Mouse (Mus musculus) embryonic facial prominence, embryonic 15.5 days (tissue): Measurements from ENCODE around the gene Scarb1. TPM values are rescaled to one million over a fixed set of nuclear protein-coding genes. Genes with fewer than 3 reads are reported as not detected.

ENCODE experiments used
- ATAC-seq: fragments of 200-750 bp; cut with Nextera tagmentation; 2 replicates; pipeline ENCODE4 v1.8.0; 2017; ENCODE audit warnings: low read depth, moderate TSS enrichment; ENCODE audit not compliant: insufficient number of reproducible peaks, low FRiP score, low TSS enrichment
- H3K27ac ChIP-seq: fragments of 300-500 bp; sonication (generic); replicated peaks from 2 replicates; pipeline ENCODE4 v1.5.1; 2015; ENCODE audit warnings: mild to moderate bottlenecking, inconsistent platforms
- H3K27me3 ChIP-seq: fragments of 300-500 bp; sonication (generic); 2 replicates; pipeline ENCODE4 v1.6.1; 2015; ENCODE audit warnings: inconsistent platforms
- H3K36me3 ChIP-seq: fragments of 300-500 bp; sonication (generic); 2 replicates; pipeline ENCODE4 v1.6.1; 2015; ENCODE audit warnings: mild to moderate bottlenecking, inconsistent platforms
- H3K4me1 ChIP-seq: fragments of 300-500 bp; sonication (generic); 2 replicates; pipeline ENCODE4 v1.6.1; 2015; ENCODE audit warnings: inconsistent platforms
- H3K4me2 ChIP-seq: fragments of 300-500 bp; sonication (generic); replicated peaks from 2 replicates; pipeline ENCODE4 v1.6.1; 2015; ENCODE audit warnings: mild to moderate bottlenecking, inconsistent platforms
- H3K4me3 ChIP-seq: fragments of 300-500 bp; sonication (generic); replicated peaks from 2 replicates; pipeline ENCODE4 v1.5.1; 2015; ENCODE audit warnings: mild to moderate bottlenecking, inconsistent platforms
- H3K9ac ChIP-seq: fragments of 300-500 bp; sonication (generic); 2 replicates; pipeline ENCODE4 v1.6.1; 2015; ENCODE audit warnings: inconsistent platforms
- H3K9me3 ChIP-seq: fragments of 300-500 bp; sonication (generic); replicated peaks from 2 replicates; pipeline ENCODE4 v1.6.1; 2016; ENCODE audit warnings: inconsistent platforms
- WGBS: fragments of 180-500 bp; shearing (Covaris S2); methylation state at CpG from one replicate; pipeline ENCODE4 v1.1.7; 2015; 5-methylcytosine and 5-hydroxymethylcytosine counted together
- polyA plus RNA-seq: library from polyadenylated mRNA; unstranded; fragments of >200 nt; fragmentation: Nextera tagmentation; extraction: Ambion mirVana; gene quantifications from 2 replicates; pipeline ENCODE4 v1.2.1, GENCODE M21; 2015

The Scarb1 gene
- polyA plus RNA-seq, 1 experiment from 2014 or later = 64.7 TPM

GRCm38 (mm10) chr5:125268033-125268765 lies 72.7 kb downstream of the Scarb1 start:
- no peaks in the 10 kb centered on the region for H3K27me3 ChIP-seq
- H3K36me3 ChIP-seq = no peaks in the 10 kb centered on the region
- 13% methylated on average over 10 of the region's 10 CpGs for WGBS
- H3K27ac ChIP-seq = peak overlapping the region; percentile 44
- H3K4me2 ChIP-seq = peak overlapping the region; percentile 34; the same call in 1 of the 2 replicates
- H3K4me3 ChIP-seq = 0 out of 2 replicates have a peak overlapping the region, but pooled peaks have one; percentile 2
- no peaks in the 10 kb centered on the region for H3K9me3 ChIP-seq
- ATAC-seq = peak; percentile 83
- H3K9ac ChIP-seq = no peak overlapping the region
- H3K4me1 ChIP-seq = peaks cover 57% of the 10 kb centered on the region

DNA sequence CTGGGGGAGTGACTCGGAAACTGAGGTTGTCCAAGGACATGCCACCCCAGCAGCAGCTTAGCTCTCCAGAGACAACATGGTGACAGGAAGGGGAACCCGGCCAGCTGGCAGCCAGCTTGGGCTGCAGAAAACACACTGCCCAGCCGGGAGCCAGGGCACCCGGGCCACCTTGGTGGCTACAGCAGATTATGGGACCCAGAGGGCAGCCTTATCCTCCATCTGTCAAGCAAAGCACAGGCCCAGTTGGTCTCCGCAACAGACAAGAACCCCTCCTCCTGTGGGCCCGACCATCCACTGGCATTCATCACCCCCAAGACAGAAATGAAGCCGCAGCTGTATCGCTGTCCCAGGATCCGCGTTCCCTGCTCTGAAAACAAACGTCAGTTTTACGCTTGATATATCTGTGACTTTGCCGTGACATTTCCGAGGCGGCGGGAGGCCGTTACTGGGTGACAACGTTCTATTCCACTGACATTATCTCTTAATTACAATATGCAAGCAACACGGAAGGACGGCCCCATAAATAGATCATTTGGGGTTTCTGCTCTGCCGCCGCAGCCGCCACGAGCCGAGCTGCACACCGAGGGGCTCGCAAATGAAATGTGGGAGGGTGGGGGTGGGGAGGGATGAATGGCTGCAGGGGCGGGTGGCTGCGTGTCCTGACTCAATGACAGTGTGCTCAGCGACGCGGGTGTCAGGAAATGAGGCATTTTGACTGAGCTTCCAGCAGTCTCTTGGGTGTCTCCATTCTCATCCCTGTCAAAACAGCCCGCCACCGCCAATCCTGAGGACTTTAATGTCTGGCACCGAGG lies 73.5 kb downstream of the Scarb1 start:
- no peak overlapping the region for H3K9ac ChIP-seq
- H3K27ac ChIP-seq = peak overlapping the region; percentile 44
- 47% methylated on average over 35 of the region's 35 CpGs for WGBS
- no peaks in the 10 kb centered on the region for H3K36me3 ChIP-seq
- no peaks in the 10 kb centered on the region for H3K9me3 ChIP-seq
- no peaks in the 10 kb centered on the region for H3K27me3 ChIP-seq
- ATAC-seq = no peak
- H3K4me3 ChIP-seq = peak overlapping the region; percentile 2; the same call in 1 of the 2 replicates
- peak overlapping the region; percentile 34 for H3K4me2 ChIP-seq
- peaks cover 64% of the 10 kb centered on the region for H3K4me1 ChIP-seq

- H3K36me3 ChIP-seq = no peaks in the 10 kb centered on the region
- H3K4me2 ChIP-seq = no peak overlapping the region
- no peaks in the 10 kb centered on the region for H3K9me3 ChIP-seq
- H3K27ac ChIP-seq = no peak overlapping the region
- H3K4me3 ChIP-seq = no peak overlapping the region
- WGBS = 49% methylated on average over 9 of the region's 9 CpGs
- ATAC-seq = no peak
- peaks cover 53% of the 10 kb centered on the region for H3K4me1 ChIP-seq
- H3K27me3 ChIP-seq = no peaks in the 10 kb centered on the region
- H3K9ac ChIP-seq = no peak overlapping the region
Measured at GRCm38 (mm10) chr5:125266128-125266527, 74.8 kb downstream of the Scarb1 start.

DNA sequence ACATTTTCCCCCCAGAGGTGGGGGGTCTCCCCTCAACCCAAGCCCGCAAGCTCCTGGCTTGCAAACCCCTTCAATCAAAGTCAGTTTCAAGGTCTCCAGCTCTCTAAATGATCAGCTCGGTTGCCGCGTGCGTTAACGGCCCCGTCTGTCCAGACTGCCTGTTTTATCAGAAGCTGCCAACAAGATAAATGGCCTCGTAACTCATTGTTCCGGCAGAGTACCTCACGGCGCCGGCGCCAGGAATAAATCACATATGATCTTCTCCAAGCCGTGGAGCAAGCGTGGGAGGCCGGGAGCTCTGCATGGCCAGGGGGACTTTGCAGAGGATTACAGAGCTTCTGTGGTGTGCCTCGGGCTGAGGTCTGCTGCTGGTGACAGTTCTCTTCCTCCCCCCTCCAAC lies 76.2 kb downstream of the Scarb1 start:
- Histone ChIP-seq H3K4me2 (no peak overlapping the region), H3K27ac (no peak overlapping the region), H3K9me3 (no peaks in the 10 kb centered on the region), H3K4me1 (peaks cover 48% of the 10 kb centered on the region), H3K9ac (no peak overlapping the region), H3K4me3 (no peak overlapping the region), H3K27me3 (no peaks in the 10 kb centered on the region), H3K36me3 (no peaks in the 10 kb centered on the region)
- ATAC-seq = no peak
- WGBS = 35% methylated on average over 17 of the region's 17 CpGs

- H3K36me3 ChIP-seq = no peaks in the 10 kb centered on the region
- H3K27ac ChIP-seq = no peak overlapping the region
- H3K27me3 ChIP-seq = no peaks in the 10 kb centered on the region
- peaks cover 32% of the 10 kb centered on the region for H3K4me1 ChIP-seq
- no peak overlapping the region for H3K4me3 ChIP-seq
- no peak for ATAC-seq
- no peak overlapping the region for H3K4me2 ChIP-seq
- no peak overlapping the region for H3K9ac ChIP-seq
- no peaks in the 10 kb centered on the region for H3K9me3 ChIP-seq
- 41% methylated on average over 7 of the region's 7 CpGs for WGBS
Measured at GRCm38 (mm10) chr5:125262578-125262977, 78.3 kb downstream of the Scarb1 start.

DNA sequence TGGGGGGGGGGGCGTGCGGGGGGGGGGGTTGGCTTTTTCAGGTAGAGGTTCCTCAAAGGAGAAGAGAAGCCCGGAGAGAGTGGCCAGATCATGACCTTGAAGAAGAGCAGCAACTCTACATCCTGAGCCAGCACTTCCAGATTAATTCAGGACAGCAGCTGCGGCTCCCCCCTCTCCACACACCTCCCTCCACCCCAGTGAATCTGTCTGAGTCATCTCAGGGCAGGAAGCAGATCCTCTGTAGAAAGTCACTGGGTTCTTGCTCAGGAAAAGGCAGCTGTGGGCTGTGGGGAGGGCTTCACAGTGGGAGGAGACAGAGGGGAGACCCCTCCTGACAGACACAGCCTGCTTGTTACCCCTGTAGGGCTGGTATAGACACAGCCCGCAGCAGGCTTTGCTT lies 87.0 kb downstream of the Scarb1 start:
- ATAC-seq = no peak
- H3K4me1 ChIP-seq = peaks cover 15% of the 10 kb centered on the region
- WGBS = 45% methylated on average over 5 of the region's 5 CpGs
- no peaks in the 10 kb centered on the region for H3K9me3 ChIP-seq
- no peaks in the 10 kb centered on the region for H3K36me3 ChIP-seq
- no peak overlapping the region for H3K9ac ChIP-seq
- no peak overlapping the region for H3K4me3 ChIP-seq
- 0 out of 2 replicates have a peak overlapping the region, but pooled peaks have one; percentile 11 for H3K27ac ChIP-seq
- no peaks in the 10 kb centered on the region for H3K27me3 ChIP-seq
- H3K4me2 ChIP-seq = no peak overlapping the region

GRCm38 (mm10) chr5:125253448-125253847 lies 87.4 kb downstream of the Scarb1 start:
- 90% methylated on average over 3 of the region's 3 CpGs for WGBS
- Histone ChIP-seq H3K4me1 (peaks cover 15% of the 10 kb centered on the region), H3K4me2 (no peak overlapping the region), H3K9ac (no peak overlapping the region), H3K27me3 (no peaks in the 10 kb centered on the region), H3K4me3 (no peak overlapping the region), H3K36me3 (no peaks in the 10 kb centered on the region), H3K27ac (no peak overlapping the region), H3K9me3 (no peaks in the 10 kb centered on the region)
- ATAC-seq = no peak

- Histone ChIP-seq H3K27ac (0 out of 2 replicates have a peak overlapping the region, but pooled peaks have one; percentile 53), H3K36me3 (no peaks in the 10 kb centered on the region), H3K9me3 (no peaks in the 10 kb centered on the region), H3K4me2 (no peak overlapping the region), H3K4me1 (peaks cover 15% of the 10 kb centered on the region), H3K9ac (no peak overlapping the region), H3K27me3 (no peaks in the 10 kb centered on the region), H3K4me3 (no peak overlapping the region)
- WGBS = 70% methylated on average over 8 of the region's 8 CpGs
- peak; percentile 40; the same call in 1 of the 2 replicates for ATAC-seq
Measured at GRCm38 (mm10) chr5:125252664-125253063, 88.2 kb downstream of the Scarb1 start.

DNA sequence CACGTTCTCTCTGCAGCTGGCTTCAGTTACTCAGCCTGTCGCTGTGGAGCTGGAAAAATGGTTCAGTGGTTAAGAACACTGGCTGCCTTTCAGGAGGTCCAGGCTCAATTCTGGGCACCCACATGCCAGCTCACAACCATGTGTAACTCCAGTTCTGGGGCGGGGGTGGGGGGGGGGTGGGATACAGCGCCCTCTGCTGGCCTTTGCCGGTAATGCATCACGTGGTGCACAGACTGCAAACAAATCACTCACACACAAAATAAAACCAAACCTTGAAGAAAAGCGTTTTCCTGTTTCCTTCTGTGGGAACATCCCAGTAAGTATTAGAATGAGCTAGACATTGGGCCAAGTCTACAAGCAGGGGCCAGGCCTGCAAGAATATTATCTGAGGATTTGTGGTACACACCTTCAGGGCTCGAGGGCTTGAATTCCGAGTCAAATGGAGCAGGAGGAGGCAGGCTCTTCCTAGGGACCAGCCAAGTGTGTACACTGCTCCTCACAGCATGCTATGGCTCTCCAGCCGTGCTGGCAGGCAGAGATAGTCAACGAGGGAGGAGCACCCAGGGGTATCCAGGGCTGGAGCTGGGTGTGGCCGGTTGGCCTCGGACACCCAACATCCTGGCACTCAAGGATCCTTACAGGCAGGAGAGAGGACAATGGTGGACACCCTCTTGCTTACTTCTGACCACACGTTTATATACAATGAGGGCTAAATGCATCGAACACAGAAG lies 88.8 kb downstream of the Scarb1 start:
- 53% methylated on average over 15 of the region's 15 CpGs for WGBS
- no peak for ATAC-seq
- H3K4me3 ChIP-seq = no peak overlapping the region

GRCm38 (mm10) chr5:125249187-125249586 lies 91.7 kb downstream of the Scarb1 start:
- 39% methylated on average over 6 of the region's 6 CpGs for WGBS
- no peak overlapping the region for H3K27ac ChIP-seq
- no peaks in the 10 kb centered on the region for H3K36me3 ChIP-seq
- no peak overlapping the region for H3K4me2 ChIP-seq
- no peaks in the 10 kb centered on the region for H3K27me3 ChIP-seq
- no peak overlapping the region for H3K9ac ChIP-seq
- no peaks in the 10 kb centered on the region for H3K9me3 ChIP-seq
- H3K4me1 ChIP-seq = peaks cover 35% of the 10 kb centered on the region
- H3K4me3 ChIP-seq = no peak overlapping the region
- ATAC-seq = no peak

More for the DNA sequence above, 88.8 kb downstream of the Scarb1 start:
- H3K4me2 ChIP-seq = no peak overlapping the region
- H3K27ac ChIP-seq = 0 out of 2 replicates have a peak overlapping the region, but pooled peaks have one; percentile 53
- no peaks in the 10 kb centered on the region for H3K36me3 ChIP-seq
- H3K9me3 ChIP-seq = no peaks in the 10 kb centered on the region
- H3K4me1 ChIP-seq = peaks cover 15% of the 10 kb centered on the region
- H3K9ac ChIP-seq = no peak overlapping the region
- no peaks in the 10 kb centered on the region for H3K27me3 ChIP-seq

DNA sequence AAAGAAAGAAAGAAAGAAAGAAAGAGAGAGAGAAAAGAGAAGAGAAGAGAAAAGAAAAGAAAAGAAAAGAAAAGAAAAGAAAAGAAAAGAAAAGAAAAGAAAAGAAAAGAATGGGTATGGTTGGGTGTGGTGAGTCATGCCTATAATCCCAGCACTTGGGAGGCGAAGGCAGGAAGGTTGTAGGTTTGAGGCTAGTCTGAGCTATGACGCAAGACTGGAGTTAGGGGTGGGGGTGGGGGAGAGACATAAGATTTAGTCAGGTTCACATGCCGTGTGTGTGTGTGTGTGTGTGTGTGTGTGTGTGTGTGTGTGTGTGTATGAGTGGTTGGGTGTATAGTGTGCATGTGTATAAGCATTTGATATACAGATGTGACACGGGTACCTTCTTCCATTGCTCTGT lies 94.2 kb downstream of the Scarb1 start:
- 76% methylated on average over 4 of the region's 4 CpGs for WGBS
- no peak overlapping the region for H3K4me3 ChIP-seq
- no peak for ATAC-seq
- H3K9me3 ChIP-seq = no peaks in the 10 kb centered on the region
- peaks cover 34% of the 10 kb centered on the region for H3K4me1 ChIP-seq
- no peak overlapping the region for H3K4me2 ChIP-seq
- H3K27ac ChIP-seq = no peak overlapping the region
- H3K36me3 ChIP-seq = no peaks in the 10 kb centered on the region
- H3K9ac ChIP-seq = no peak overlapping the region
- H3K27me3 ChIP-seq = no peaks in the 10 kb centered on the region
